Mouse (Mus musculus) lung, embryonic 15.5 days (tissue): ENCODE measurements around the gene Rnf150. TPM values are rescaled to one million over a fixed set of nuclear protein-coding genes. Genes with fewer than 3 reads are reported as not detected.
A peak's percentile ranks its signal among the peaks of the same experiment; 100 is the strongest.

Experiments
- ATAC-seq: fragments of 200-750 bp; cut with Nextera tagmentation; 2 replicates; pipeline ENCODE4 v1.8.0; 2017; ENCODE audit warnings: moderate number of reproducible peaks, borderline replicate concordance; ENCODE audit not compliant: low FRiP score, low TSS enrichment; ENCODE audit errors: extremely low read depth
- H3K27ac ChIP-seq: fragments of 300-500 bp; sonication (generic); 2 replicates; pipeline ENCODE4 v1.5.1; 2015; ENCODE audit warnings: moderate library complexity, mild to moderate bottlenecking, inconsistent platforms
- H3K27me3 ChIP-seq: fragments of 300-500 bp; sonication (generic); 2 replicates; pipeline ENCODE4 v1.6.1; 2015; ENCODE audit warnings: inconsistent platforms
- H3K36me3 ChIP-seq: fragments of 300-500 bp; sonication (generic); 2 replicates; pipeline ENCODE4 v1.6.1; 2015; ENCODE audit warnings: inconsistent platforms
- H3K4me1 ChIP-seq: fragments of 300-500 bp; sonication (generic); 2 replicates; pipeline ENCODE4 v1.6.1; 2015; ENCODE audit warnings: inconsistent platforms
- H3K4me2 ChIP-seq: fragments of 300-500 bp; sonication (generic); 2 replicates; pipeline ENCODE4 v1.6.1; 2015; ENCODE audit warnings: inconsistent platforms, mild to moderate bottlenecking, moderate library complexity
- H3K4me3 ChIP-seq: fragments of 300-500 bp; sonication (generic); 2 replicates; pipeline ENCODE4 v1.5.1; 2015; ENCODE audit warnings: mild to moderate bottlenecking, inconsistent platforms
- H3K9ac ChIP-seq: fragments of 300-500 bp; sonication (generic); 2 replicates; pipeline ENCODE4 v1.6.1; 2015; ENCODE audit warnings: inconsistent platforms
- H3K9me3 ChIP-seq: fragments of 300-500 bp; sonication (generic); 2 replicates; pipeline ENCODE4 v1.6.1; 2016; ENCODE audit warnings: inconsistent platforms
- WGBS: fragments of 180-500 bp; shearing (Covaris S2); methylation state at CpG from one replicate; pipeline ENCODE4 v1.1.7; 2015; 5-methylcytosine and 5-hydroxymethylcytosine counted together
- polyA plus RNA-seq: library from polyadenylated mRNA; unstranded; fragments of >200 nt; fragmentation: Nextera tagmentation; extraction: Ambion mirVana; gene quantifications from 2 replicates; pipeline ENCODE4 v1.2.1, GENCODE M21; 2015

Rnf150 gene
- polyA plus RNA-seq, 1 experiment from 2014 or later, result 1.3 TPM

DNA sequence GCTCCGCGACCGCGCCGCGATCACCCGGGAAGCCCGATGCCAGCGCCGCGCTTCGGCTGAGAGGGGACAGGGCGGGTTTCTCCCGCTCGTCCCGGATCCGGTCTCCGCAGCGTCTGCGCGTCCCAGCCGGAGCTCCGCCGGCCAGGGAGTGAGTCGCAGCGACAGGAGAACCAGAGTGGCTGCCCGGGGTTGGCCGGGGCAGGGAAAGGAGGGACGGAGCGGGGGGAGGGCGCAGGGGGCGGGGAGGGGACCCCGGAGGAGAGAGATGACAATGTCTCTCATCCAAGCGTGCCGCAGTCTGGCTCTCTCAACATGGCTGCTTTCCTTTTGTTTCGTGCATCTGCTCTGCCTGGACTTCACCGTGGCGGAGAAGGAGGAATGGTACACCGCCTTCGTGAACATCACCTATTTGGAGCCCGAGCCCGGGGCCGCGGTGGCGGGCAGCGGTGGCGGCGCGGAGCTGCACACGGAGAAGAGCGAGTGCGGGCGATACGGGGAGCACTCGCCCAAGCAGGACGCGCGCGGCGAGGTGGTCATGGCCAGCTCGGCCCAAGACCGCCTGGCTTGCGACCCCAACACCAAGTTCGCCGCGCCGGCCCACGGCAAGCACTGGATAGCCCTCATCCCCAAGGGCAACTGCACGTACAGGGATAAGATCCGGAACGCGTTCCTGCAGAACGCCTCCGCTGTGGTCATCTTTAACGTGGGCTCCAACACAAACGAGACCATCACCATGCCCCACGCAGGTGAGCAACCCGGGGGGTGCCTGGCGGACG is 777 bp downstream of the Rnf150 start:
- peak overlapping the region; percentile 79 for H3K27ac ChIP-seq
- WGBS, result under 1% methylated on average over 77 of the region's 80 CpGs
- peak overlapping the region; percentile 80 for H3K9ac ChIP-seq
- peak; percentile 81; the same call in 1 of the 2 replicates for ATAC-seq
- peak overlapping the region; percentile 95 for H3K4me2 ChIP-seq
- peak overlapping the region; percentile 88 for H3K4me3 ChIP-seq
- H3K4me1 ChIP-seq, result peaks cover 12% of the 10 kb centered on the region
- H3K27me3 ChIP-seq, result no peaks in the 10 kb centered on the region
- H3K36me3 ChIP-seq, result no peaks in the 10 kb centered on the region
- no peaks in the 10 kb centered on the region for H3K9me3 ChIP-seq

DNA sequence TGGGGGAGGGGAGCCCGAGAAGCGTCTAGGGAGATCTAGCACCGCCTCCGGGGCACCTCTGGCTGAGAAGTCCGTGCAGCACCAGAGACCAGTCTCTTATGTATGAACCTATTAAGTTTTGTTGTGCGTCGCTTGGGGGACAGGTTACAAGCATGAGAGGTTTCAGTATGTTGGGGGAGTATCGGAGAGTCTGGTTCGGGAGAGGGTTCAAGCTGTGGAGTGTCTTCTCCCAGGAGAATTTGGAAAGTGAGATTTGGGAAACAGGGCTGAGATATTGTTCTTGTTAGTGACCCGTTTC is 1.3 kb downstream of the Rnf150 start:
- ATAC-seq, result no peak
- H3K27ac ChIP-seq, result no peak overlapping the region
- peak overlapping the region; percentile 95 for H3K4me2 ChIP-seq
- peaks cover 12% of the 10 kb centered on the region for H3K4me1 ChIP-seq
- H3K4me3 ChIP-seq, result peak overlapping the region; percentile 88
- no peaks in the 10 kb centered on the region for H3K36me3 ChIP-seq
- H3K27me3 ChIP-seq, result no peaks in the 10 kb centered on the region
- H3K9me3 ChIP-seq, result no peaks in the 10 kb centered on the region
- H3K9ac ChIP-seq, result peak overlapping the region; percentile 80
- WGBS, result 2% methylated on average over 10 of the region's 10 CpGs

DNA sequence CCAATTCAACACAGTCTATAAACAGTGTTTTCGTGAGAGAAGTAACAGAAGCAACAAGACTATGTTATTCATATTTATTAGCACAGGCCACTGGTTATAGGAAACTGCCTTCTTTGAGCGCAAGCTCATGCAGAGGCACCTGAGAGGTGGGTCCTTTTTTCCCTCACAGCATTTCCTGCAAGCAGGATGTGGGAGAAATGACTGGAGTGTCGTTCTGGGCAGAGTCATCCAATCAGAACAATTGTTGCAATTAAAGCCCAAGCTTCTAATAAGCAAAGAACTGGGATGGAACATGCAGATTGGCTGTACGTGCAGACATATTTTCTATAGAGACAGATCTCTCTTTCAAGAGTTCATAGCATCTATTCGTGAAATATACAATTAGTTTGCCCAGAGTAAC is 2.1 kb downstream of the Rnf150 start:
- WGBS, result 50% methylated on average over 5 of the region's 5 CpGs
- H3K9ac ChIP-seq, result 0 out of 2 replicates have a peak overlapping the region, but pooled peaks have one; percentile 10
- ATAC-seq, result no peak

DNA sequence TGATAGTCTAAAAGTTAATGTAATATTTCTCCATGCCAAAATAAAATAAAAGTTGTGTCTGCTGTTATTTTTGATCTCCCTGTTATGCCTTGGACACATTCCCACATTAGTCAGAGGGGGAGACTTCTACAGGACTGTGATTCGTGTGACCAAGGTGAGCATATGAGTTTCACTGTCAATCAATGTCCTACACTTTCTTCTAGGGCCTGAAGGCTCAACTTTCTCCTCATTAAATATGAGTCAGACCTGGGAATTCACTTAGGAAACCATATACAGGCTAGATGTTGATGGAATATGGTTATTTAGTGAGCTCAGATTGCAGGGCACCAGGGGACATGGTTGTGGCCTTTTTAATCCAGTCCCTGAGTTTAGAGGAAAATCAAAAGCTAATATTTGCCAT is 3.1 kb downstream of the Rnf150 start:
- Histone ChIP-seq H3K27me3 (no peaks in the 10 kb centered on the region), H3K4me3 (no peak overlapping the region), H3K4me2 (peak overlapping the region; percentile 95; the same call in 1 of the 2 replicates), H3K27ac (no peak overlapping the region), H3K36me3 (no peaks in the 10 kb centered on the region), H3K9me3 (no peaks in the 10 kb centered on the region), H3K4me1 (peaks cover 23% of the 10 kb centered on the region), H3K9ac (no peak overlapping the region)
- 70% methylated on average over 1 of the region's 1 CpGs for WGBS
- ATAC-seq, result no peak

More for the DNA sequence above, 2.1 kb downstream of the Rnf150 start:
- no peaks in the 10 kb centered on the region for H3K9me3 ChIP-seq
- no peaks in the 10 kb centered on the region for H3K27me3 ChIP-seq
- H3K36me3 ChIP-seq, result no peaks in the 10 kb centered on the region
- no peak overlapping the region for H3K27ac ChIP-seq
- H3K4me3 ChIP-seq, result peak overlapping the region; percentile 88
- H3K4me2 ChIP-seq, result peak overlapping the region; percentile 95
- peaks cover 16% of the 10 kb centered on the region for H3K4me1 ChIP-seq

DNA sequence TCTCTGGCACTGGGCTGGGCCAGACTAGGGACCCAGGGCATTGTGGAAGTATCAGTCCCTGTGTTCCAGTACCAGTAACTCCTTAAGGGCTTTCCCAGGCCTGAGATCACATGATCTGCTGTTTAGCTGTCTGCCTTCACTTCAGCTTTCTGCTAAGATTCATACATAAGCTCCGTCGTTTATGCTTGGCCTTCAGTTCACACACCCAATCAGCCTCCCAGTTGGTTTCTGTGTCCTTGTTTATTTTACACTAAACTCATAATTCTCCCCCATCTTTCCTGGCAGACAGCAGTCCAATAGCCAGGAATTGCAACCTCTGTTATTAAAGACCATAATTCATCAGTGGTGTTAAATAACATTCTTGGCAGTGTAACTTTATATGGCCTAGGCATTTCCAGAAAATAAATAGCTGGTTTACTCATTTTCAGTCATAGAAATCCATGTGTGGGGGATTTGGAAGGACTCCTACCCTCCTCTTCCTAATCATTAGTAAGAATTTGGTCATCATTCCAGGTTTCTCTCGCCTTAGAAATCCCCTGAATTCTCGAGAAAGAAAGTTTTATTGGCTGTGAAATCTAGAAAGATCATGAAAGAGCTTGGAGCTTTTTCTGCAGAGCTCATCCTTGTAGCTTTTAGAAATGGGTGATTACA is 7.8 kb downstream of the Rnf150 start:
- 36% methylated on average over 4 of the region's 4 CpGs for WGBS

DNA sequence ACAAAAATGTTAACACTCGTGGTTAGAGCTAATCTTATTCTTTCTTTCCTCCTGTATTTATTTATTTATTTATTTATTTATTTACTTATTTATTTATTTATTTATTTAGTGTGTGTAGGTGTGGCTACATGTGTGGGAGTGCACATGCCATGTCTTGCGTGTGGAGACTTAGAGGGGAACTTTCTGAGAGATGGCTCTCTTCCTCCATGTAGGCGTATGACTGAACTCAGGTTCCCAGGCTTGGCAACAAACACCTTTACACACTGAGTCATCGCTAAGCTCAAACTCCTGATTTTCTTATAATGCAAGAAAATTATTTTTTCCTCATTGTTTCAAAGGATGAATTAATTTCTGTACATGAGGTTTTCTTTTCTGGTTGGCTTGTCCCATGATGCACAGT is 8.8 kb downstream of the Rnf150 start:
- H3K9me3 ChIP-seq, result no peaks in the 10 kb centered on the region
- H3K4me2 ChIP-seq, result no peak overlapping the region
- no peaks in the 10 kb centered on the region for H3K36me3 ChIP-seq
- H3K4me1 ChIP-seq, result peaks cover 15% of the 10 kb centered on the region; the same call in 1 of the 2 replicates
- no peak overlapping the region for H3K4me3 ChIP-seq
- no peak for ATAC-seq
- WGBS, result 81% methylated on average over 4 of the region's 4 CpGs
- H3K27me3 ChIP-seq, result no peaks in the 10 kb centered on the region
- H3K9ac ChIP-seq, result no peak overlapping the region
- H3K27ac ChIP-seq, result no peak overlapping the region

More for the DNA sequence above, 7.8 kb downstream of the Rnf150 start:
- H3K36me3 ChIP-seq, result no peaks in the 10 kb centered on the region
- H3K9ac ChIP-seq, result no peak overlapping the region
- no peak overlapping the region for H3K27ac ChIP-seq
- no peak overlapping the region for H3K4me3 ChIP-seq
- no peak overlapping the region for H3K4me2 ChIP-seq
- H3K9me3 ChIP-seq, result no peaks in the 10 kb centered on the region
- no peaks in the 10 kb centered on the region for H3K27me3 ChIP-seq
- H3K4me1 ChIP-seq, result peaks cover 15% of the 10 kb centered on the region; the same call in 1 of the 2 replicates
- ATAC-seq, result peak; percentile 66; the same call in 1 of the 2 replicates

DNA sequence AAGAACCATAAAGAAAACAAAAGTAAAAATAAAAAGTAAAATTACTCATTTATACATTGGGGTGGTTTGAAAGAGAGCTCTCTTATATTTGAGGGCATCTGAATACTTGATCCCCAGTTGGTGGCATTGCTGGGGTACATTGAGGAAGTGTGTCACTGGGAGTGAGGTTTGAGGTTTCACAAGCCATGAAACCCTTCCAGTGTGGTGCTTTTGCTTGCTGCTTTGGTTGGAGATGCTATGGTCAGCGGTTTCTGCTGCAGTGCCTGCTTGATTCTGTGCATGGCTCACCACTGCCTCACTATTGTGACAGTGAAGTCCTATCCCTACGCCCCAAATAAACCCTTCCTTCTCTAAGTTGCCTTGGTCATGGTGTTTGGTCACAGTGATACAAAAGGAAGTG is 10.9 kb downstream of the Rnf150 start:
- Histone ChIP-seq H3K4me2 (no peak overlapping the region), H3K36me3 (no peaks in the 10 kb centered on the region), H3K4me1 (peaks cover 15% of the 10 kb centered on the region; the same call in 1 of the 2 replicates), H3K9ac (no peak overlapping the region), H3K4me3 (no peak overlapping the region), H3K27ac (no peak overlapping the region), H3K27me3 (no peaks in the 10 kb centered on the region), H3K9me3 (no peaks in the 10 kb centered on the region)
- no peak for ATAC-seq
- WGBS, result 88% methylated on average over 2 of the region's 2 CpGs

DNA sequence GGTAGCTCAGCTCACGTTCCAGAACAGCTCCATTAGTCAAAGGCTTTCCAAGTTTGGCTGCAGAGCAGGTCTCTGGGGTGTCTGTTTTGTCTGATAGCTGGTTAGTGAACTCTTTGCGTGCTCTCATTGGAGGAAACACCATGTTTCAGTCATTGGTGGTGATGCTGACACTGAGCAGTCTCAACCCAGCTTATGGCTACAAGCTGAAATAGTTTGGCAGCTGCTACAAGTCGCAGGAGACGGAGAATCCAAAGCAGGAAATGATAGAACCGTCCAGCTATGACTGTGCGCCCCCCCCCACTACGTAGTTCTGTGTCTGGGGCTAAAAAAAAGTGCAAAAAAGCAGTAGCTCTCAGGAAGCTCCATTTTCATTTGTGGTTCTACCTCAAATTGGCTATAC is 12.0 kb downstream of the Rnf150 start:
- H3K4me2 ChIP-seq, result no peak overlapping the region
- H3K27ac ChIP-seq, result no peak overlapping the region
- WGBS, result 47% methylated on average over 7 of the region's 7 CpGs
- H3K4me3 ChIP-seq, result no peak overlapping the region
- H3K4me1 ChIP-seq, result peaks cover 12% of the 10 kb centered on the region; the same call in 1 of the 2 replicates
- no peaks in the 10 kb centered on the region for H3K9me3 ChIP-seq
- no peak overlapping the region for H3K9ac ChIP-seq
- H3K36me3 ChIP-seq, result no peaks in the 10 kb centered on the region
- peak; percentile 52; the same call in 1 of the 2 replicates for ATAC-seq
- H3K27me3 ChIP-seq, result no peaks in the 10 kb centered on the region

DNA sequence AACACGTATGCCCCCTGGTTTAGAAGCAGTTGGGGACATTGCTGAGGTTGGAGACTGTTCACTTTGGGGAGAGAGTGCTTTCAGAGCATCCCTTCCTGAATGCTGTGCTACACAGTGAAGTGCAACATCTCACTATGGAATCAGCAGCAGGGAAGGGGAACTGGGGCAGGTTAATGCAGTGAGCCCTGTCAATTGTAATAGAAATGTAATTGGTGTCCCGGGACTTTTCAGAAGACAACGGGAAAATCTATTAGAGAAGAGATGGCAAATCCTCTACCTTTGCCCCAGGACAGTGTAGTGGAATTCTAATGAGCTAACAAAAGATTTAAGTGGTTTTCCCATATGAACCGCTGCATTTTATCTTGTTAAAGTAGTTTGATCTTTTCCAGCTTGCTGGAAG is 21.3 kb downstream of the Rnf150 start:
- Histone ChIP-seq H3K9ac (no peak overlapping the region), H3K4me1 (no peaks in the 10 kb centered on the region), H3K27me3 (no peaks in the 10 kb centered on the region), H3K9me3 (no peaks in the 10 kb centered on the region), H3K27ac (no peak overlapping the region), H3K4me2 (no peak overlapping the region), H3K36me3 (no peaks in the 10 kb centered on the region), H3K4me3 (no peak overlapping the region)
- 68% methylated on average over 4 of the region's 4 CpGs for WGBS
- ATAC-seq, result no peak

DNA sequence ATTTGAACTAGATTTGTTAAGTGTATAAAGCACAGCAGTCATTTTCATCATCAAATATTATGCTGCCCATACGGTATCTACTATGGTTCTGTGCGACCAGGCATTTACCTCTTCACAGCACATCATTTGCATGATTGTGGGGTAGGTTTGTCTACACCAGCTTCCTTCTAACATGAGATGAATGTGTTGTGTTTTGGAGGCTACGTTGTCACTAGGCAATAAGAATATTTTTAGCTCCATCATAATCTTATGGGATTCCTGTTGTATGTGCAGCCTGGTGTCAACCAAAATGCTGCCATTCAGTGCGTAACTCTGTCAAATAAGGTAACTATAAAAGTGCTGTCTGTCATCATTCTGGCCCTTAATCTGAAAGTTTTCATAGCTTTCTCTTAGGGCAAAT is 24.1 kb downstream of the Rnf150 start:
- Histone ChIP-seq H3K4me1 (no peaks in the 10 kb centered on the region), H3K9me3 (no peaks in the 10 kb centered on the region), H3K36me3 (no peaks in the 10 kb centered on the region), H3K27me3 (no peaks in the 10 kb centered on the region), H3K27ac (no peak overlapping the region), H3K4me2 (no peak overlapping the region), H3K4me3 (no peak overlapping the region), H3K9ac (no peak overlapping the region)
- no peak for ATAC-seq
- WGBS, result 91% methylated on average over 4 of the region's 4 CpGs

DNA sequence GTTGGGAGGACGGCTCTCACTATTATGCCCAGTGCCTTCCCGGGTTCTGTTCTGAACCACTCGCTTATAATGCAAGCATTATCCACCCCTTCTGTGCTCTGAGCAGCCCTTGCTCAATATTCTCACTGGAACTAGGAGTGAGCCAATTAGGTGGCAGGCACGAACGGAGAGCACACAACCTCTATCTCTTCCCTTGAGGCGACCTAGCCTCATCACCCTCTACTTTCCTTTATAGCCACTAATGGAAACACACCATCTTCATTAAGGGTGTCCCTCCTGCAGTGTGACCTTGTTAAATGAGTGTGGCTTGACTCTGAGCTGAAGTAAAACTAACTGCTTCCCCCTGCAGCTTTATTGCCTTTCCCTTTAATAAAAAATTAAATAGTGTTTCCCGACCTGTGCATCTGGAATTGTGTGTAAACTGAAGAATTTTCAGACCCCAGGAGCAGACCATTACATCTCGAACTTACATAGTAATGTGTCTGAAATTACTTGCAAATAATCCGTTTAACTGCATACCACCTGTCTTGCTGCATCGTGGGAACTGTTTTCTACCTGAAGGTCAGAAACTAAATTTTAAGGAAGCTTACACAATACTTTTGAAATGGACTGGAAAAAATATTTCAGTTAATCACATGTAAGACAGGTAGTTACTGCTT is 26.0 kb downstream of the Rnf150 start:
- Histone ChIP-seq H3K9me3 (no peaks in the 10 kb centered on the region), H3K27me3 (no peaks in the 10 kb centered on the region), H3K27ac (no peak overlapping the region), H3K4me2 (no peak overlapping the region), H3K4me1 (no peaks in the 10 kb centered on the region), H3K9ac (no peak overlapping the region), H3K4me3 (no peak overlapping the region), H3K36me3 (no peaks in the 10 kb centered on the region)
- WGBS, result 86% methylated on average over 10 of the region's 10 CpGs
- ATAC-seq, result no peak

DNA sequence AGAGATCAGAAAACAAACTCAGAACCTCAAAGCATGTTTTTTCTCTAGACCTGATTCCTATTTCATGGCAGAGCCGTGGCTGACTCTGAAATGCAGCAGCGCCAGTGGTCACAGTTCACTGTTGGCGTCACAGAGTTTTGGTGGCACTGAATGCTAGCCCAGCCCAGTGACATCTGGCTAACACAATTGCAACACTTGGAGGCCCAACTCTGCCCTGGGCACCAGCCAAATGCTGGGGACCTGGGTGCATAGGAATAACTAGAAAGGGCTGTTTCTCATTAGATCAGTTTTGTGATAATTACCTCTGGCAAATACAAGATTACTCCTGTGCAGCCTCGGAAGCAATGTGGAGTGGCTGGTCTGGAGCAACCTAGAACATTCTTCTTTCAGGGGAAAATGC is 31.9 kb downstream of the Rnf150 start:
- H3K4me3 ChIP-seq, result no peak overlapping the region
- 61% methylated on average over 4 of the region's 4 CpGs for WGBS
- no peak overlapping the region for H3K9ac ChIP-seq
- H3K27me3 ChIP-seq, result no peaks in the 10 kb centered on the region
- no peak for ATAC-seq
- H3K4me2 ChIP-seq, result no peak overlapping the region
- peaks cover 8% of the 10 kb centered on the region for H3K4me1 ChIP-seq
- no peaks in the 10 kb centered on the region for H3K36me3 ChIP-seq
- H3K9me3 ChIP-seq, result no peaks in the 10 kb centered on the region
- H3K27ac ChIP-seq, result no peak overlapping the region
